Mouse (Mus musculus) MEL (cell line): ENCODE measurements at regions not wholly inside any gene's neighbourhood (a gene's known extent, or its start where the extent isn't known, plus 50 kb on each side); places are given as distances from the start of the nearest gene placed in this dataset.

Experiments
- DNase-seq: peaks from one replicate; pipeline ENCODE4 v3.0.0; 2011; ENCODE audit warnings: low read depth, low spot score
- H3K27ac ChIP-seq: 2 replicates; pipeline ENCODE4 v1.5.1; 2012; ENCODE audit warnings: low read depth, mild to moderate bottlenecking, control low read depth, low read length, moderate library complexity; ENCODE audit not compliant: control insufficient read depth
- H3K27me3 ChIP-seq, 2 experiments: fragments of 150-350 bp in 1 of 2; sonication (generic) in 1 of 2; 2 replicates each; pipeline ENCODE4 v1.6.1; 2012; ENCODE audit warnings: low read length in 2 of 2, mild to moderate bottlenecking in 2 of 2, improper control_type of control experiment in 1 of 2, moderate library complexity in 1 of 2; ENCODE audit not compliant: insufficient read depth in 2 of 2, control insufficient read depth in 1 of 2
- H3K36me3 ChIP-seq, 2 experiments: 2 replicates each; pipeline ENCODE4 v1.6.1; 2012 to 2014; ENCODE audit warnings: low read length in 2 of 2, improper control_type of control experiment in 1 of 2, inconsistent platforms in 1 of 2, mild to moderate bottlenecking in 1 of 2; ENCODE audit not compliant: insufficient read depth in 2 of 2, control insufficient read depth in 1 of 2
- H3K4me1 ChIP-seq, 2 experiments: fragments of 150-350 bp in 1 of 2; sonication (generic) in 1 of 2; 2 replicates each; pipeline ENCODE4 v1.6.1; 2012; ENCODE audit warnings: low read length in 2 of 2, improper control_type of control experiment in 1 of 2, mild to moderate bottlenecking in 1 of 2; ENCODE audit not compliant: insufficient read depth in 2 of 2, control insufficient read depth in 1 of 2
- H3K4me3 ChIP-seq, 2 experiments: fragments of 150-350 bp in 1 of 2; sonication (generic) in 1 of 2; 2 replicates each; pipeline ENCODE4 v1.5.1; 2012; ENCODE audit warnings: low read depth in 2 of 2, low read length in 2 of 2, mild to moderate bottlenecking in 2 of 2, moderate library complexity in 2 of 2, control low read depth in 1 of 2, improper control_type of control experiment in 1 of 2; ENCODE audit not compliant: control insufficient read depth in 1 of 2, insufficient read depth in 1 of 2
- H3K79me2 ChIP-seq: 2 replicates; pipeline ENCODE4 v1.6.1; 2012; ENCODE audit warnings: mild to moderate bottlenecking, low read length, moderate library complexity; ENCODE audit not compliant: control insufficient read depth, poor library complexity, insufficient read depth
- H3K9ac ChIP-seq: 2 replicates; pipeline ENCODE4 v1.6.1; 2012; ENCODE audit warnings: low read depth, mild to moderate bottlenecking, control low read depth, low read length, moderate library complexity; ENCODE audit not compliant: control insufficient read depth, poor library complexity, severe bottlenecking
- H3K9me3 ChIP-seq: fragments of 150-350 bp; sonication (generic); replicated peaks from 2 replicates; pipeline ENCODE4 v1.6.1; 2012; ENCODE audit warnings: mild to moderate bottlenecking, low read length, improper control_type of control experiment, moderate library complexity; ENCODE audit not compliant: insufficient read depth
- BHLHE40 ChIP-seq: IDR thresholded peaks from 2 replicates; pipeline ENCODE4 v1.6.1; 2012; ENCODE audit warnings: low read depth, mild to moderate bottlenecking, inconsistent platforms, low read length, improper control_type of control experiment, borderline replicate concordance
- CHD2 ChIP-seq: IDR thresholded peaks from 2 replicates; pipeline ENCODE4 v1.6.1; 2011; ENCODE audit warnings: low read length, improper control_type of control experiment
- CTCF ChIP-seq, 3 experiments: IDR thresholded peaks in 2 of 3; conservative IDR thresholded peaks in 1 of 3; 2 replicates each; pipeline ENCODE4 v1.5.1; 2011 to 2012; ENCODE audit warnings: low read length in 3 of 3, low read depth in 2 of 3, mild to moderate bottlenecking in 2 of 3, improper control_type of control experiment in 1 of 3, inconsistent platforms in 1 of 3, mixed read lengths in 1 of 3, moderate library complexity in 1 of 3; ENCODE audit not compliant: control insufficient read depth in 1 of 3, insufficient read depth in 1 of 3, poor library complexity in 1 of 3, severe bottlenecking in 1 of 3
- E2F4 ChIP-seq: IDR thresholded peaks from 2 replicates; pipeline ENCODE4 v1.6.1; 2011; ENCODE audit warnings: low read depth, low read length, improper control_type of control experiment, borderline replicate concordance
- ELF1 ChIP-seq: IDR thresholded peaks from 2 replicates; pipeline ENCODE4 v1.6.1; 2014; ENCODE audit warnings: low read depth, mild to moderate bottlenecking, inconsistent platforms, low read length, improper control_type of control experiment, moderate library complexity
- GATA1 ChIP-seq: IDR thresholded peaks from 2 replicates; pipeline ENCODE4 v1.6.1; 2011; ENCODE audit warnings: low read depth, low read length, improper control_type of control experiment
- HCFC1 ChIP-seq: IDR thresholded peaks from 2 replicates; pipeline ENCODE4 v1.6.1; 2012; ENCODE audit warnings: low read depth, mild to moderate bottlenecking, inconsistent platforms, low read length, improper control_type of control experiment, moderate library complexity
- JUND ChIP-seq: IDR thresholded peaks from 2 replicates; pipeline ENCODE4 v1.6.1; 2011; ENCODE audit warnings: low read depth, mild to moderate bottlenecking, improper control_type of control experiment, low read length
- KAT2A ChIP-seq: conservative IDR thresholded peaks from 2 replicates; pipeline ENCODE4 v1.6.1; 2012; ENCODE audit warnings: low read depth, low read length, improper control_type of control experiment, inconsistent platforms
- MAFK ChIP-seq: IDR thresholded peaks from 2 replicates; pipeline ENCODE4 v1.6.1; 2011; ENCODE audit warnings: low read depth, mild to moderate bottlenecking, low read length, improper control_type of control experiment, borderline replicate concordance
- MYC ChIP-seq: IDR thresholded peaks from 2 replicates; pipeline ENCODE4 v1.6.1; 2011; ENCODE audit warnings: low read depth, mild to moderate bottlenecking, low read length, improper control_type of control experiment, moderate library complexity
- POLR2A ChIP-seq, 2 experiments: IDR thresholded peaks; 2 replicates each; pipeline ENCODE4 v1.6.1; 2011 to 2012; ENCODE audit warnings: low read length in 2 of 2, mild to moderate bottlenecking in 2 of 2, control low read depth in 1 of 2, improper control_type of control experiment in 1 of 2, low read depth in 1 of 2, moderate library complexity in 1 of 2; ENCODE audit not compliant: control insufficient read depth in 1 of 2, insufficient read depth in 1 of 2, poor library complexity in 1 of 2
- POLR2AphosphoS2 ChIP-seq: IDR thresholded peaks from 2 replicates; pipeline ENCODE4 v1.6.1; 2011; ENCODE audit warnings: low read length, improper control_type of control experiment
- RAD21 ChIP-seq: IDR thresholded peaks from 2 replicates; pipeline ENCODE4 v1.6.1; 2011; ENCODE audit warnings: mild to moderate bottlenecking, low read depth, low read length, improper control_type of control experiment
- RCOR1 ChIP-seq: IDR thresholded peaks from 2 replicates; pipeline ENCODE4 v1.6.1; 2012; ENCODE audit warnings: low read depth, mild to moderate bottlenecking, inconsistent platforms, low read length, improper control_type of control experiment
- SIN3A ChIP-seq: IDR thresholded peaks from 2 replicates; pipeline ENCODE4 v1.6.1; 2012; ENCODE audit warnings: low read length, improper control_type of control experiment, inconsistent platforms
- SMC3 ChIP-seq: IDR thresholded peaks from 2 replicates; pipeline ENCODE4 v1.6.1; 2011; ENCODE audit warnings: low read depth, low read length, improper control_type of control experiment
- TAL1 ChIP-seq: IDR thresholded peaks from 2 replicates; pipeline ENCODE4 v1.6.1; 2012; ENCODE audit warnings: mild to moderate bottlenecking, inconsistent platforms, low read length, moderate library complexity, mixed read lengths
- ZC3H11A ChIP-seq: IDR thresholded peaks from 2 replicates; pipeline ENCODE4 v1.6.1; 2012; ENCODE audit warnings: low read depth, mild to moderate bottlenecking, inconsistent platforms, low read length, improper control_type of control experiment

DNA sequence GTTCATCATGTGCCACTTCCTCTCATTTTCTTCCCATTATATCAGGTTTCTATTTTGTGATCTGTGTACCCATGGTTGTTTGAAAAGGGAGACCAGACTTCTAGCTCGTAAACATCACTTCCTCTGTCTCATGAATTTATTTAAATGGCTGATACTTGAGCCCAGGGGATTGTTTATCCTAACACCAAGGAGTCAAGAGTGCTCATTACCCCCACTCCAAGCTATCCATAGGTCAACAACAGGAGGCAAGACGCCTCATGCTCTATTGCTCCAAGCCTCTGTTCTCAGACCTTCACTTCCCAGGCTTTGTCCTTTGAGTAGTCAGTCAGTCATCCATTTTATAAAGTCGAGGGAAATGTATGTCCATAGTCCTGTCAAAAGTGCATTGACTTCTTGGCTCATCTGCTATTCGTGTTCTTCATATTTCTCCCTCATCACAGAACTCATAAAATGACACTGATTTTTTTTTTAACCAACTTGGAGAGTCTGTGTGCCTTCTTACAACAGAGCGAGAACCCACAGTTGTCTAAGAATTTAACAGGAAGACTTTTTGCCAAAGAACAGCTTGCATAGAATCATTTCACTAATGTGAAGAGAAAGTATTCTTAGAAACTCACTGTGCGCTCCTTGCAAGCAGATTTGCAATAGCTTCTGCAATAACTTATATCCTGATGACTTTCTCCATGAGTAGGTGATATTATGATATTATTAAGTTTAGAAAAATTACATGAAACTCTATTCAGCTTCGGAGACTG is 231.8 kb downstream of the Bmp2 start:
- Histone ChIP-seq H3K79me2 (no peaks in the 10 kb centered on the region), H3K27ac (no peak overlapping the region), H3K9me3 (no peaks in the 10 kb centered on the region), H3K36me3 (no peaks in the 10 kb centered on the region), H3K9ac (no peak overlapping the region), H3K4me1 (no peaks in the 10 kb centered on the region), H3K27me3 (no peaks in the 10 kb centered on the region), H3K4me3 (no peak overlapping the region)
- DNase-seq: no peak
- no peak for TF ChIP-seq MYC

DNA sequence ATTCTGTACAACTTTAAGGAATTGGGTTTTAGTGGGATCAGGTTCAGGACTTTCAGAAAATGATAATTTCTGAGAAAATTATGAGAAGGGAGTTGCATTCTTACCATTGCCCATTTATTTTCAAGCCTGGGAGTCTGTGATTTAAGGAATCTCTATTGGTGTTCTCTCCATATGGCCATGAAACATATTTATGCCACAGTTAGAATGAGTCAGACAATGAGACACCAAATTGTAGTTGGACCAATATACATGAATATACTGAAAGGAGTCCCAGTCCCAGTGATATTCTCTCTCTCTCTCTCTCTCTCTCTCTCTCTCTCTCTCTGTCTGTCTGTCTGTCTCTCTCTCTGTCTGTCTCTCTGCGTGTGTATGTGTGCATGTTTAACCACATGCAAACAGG is 239.1 kb downstream of the Bmp2 start:
- H3K79me2 ChIP-seq: no peaks in the 10 kb centered on the region
- no peaks in the 10 kb centered on the region for H3K36me3 ChIP-seq
- H3K9ac ChIP-seq: no peak overlapping the region
- H3K4me3 ChIP-seq: no peak overlapping the region
- no peak for TF ChIP-seq MAFK
- no peak overlapping the region for H3K27ac ChIP-seq
- H3K9me3 ChIP-seq: no peaks in the 10 kb centered on the region
- H3K4me1 ChIP-seq: no peaks in the 10 kb centered on the region
- H3K27me3 ChIP-seq: no peaks in the 10 kb centered on the region
- DNase-seq: no peak

DNA sequence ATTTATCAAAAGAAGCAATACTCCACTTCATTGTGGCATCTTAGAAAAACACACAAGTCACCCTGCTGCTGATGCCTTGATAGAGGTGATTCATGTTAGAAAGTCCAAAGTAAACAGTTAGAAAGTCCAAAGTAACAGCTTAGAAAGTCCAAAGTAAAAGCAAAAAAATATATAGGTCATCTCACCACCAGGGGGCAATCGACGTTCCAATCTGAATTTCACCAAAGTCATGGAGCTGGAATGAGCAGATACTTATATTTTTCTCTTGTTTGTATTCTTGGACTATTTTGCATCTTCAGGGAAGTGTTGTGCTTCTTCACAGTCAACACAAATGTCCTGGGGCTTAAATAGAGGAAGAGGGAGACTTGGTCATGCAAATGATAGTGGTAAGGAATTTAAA is 241.3 kb downstream of the Bmp2 start:
- Histone ChIP-seq H3K4me1 (no peaks in the 10 kb centered on the region), H3K27ac (no peak overlapping the region)
- TF ChIP-seq CTCF (IDR thresholded peaks at IDR 0.05 in 2 of 3, conservative IDR thresholded peaks at IDR 0.05 in 1 of 3; ENCODE audit: control insufficient read depth in 1 of 3, insufficient read depth in 1 of 3, low read depth in 2 of 3, low read length in 3 of 3, poor library complexity in 1 of 3, severe bottlenecking in 1 of 3) (peak in 2 of 3 experiments; percentile 23 to 60; a peak in 3 of 6 replicates), RAD21 (peak; percentile 56), ELF1 (no peak), SMC3 (peak; percentile 77), ZC3H11A (peak; percentile 60)
- TF ChIP-seq, all 39 proteins: peak for 4
- peak; percentile 30 for DNase-seq
- Histone ChIP-seq H3K27me3 (no peaks in the 10 kb centered on the region), H3K9me3 (no peaks in the 10 kb centered on the region), H3K4me3 (no peak overlapping the region), H3K79me2 (no peaks in the 10 kb centered on the region), H3K36me3 (no peaks in the 10 kb centered on the region), H3K9ac (no peak overlapping the region)

DNA sequence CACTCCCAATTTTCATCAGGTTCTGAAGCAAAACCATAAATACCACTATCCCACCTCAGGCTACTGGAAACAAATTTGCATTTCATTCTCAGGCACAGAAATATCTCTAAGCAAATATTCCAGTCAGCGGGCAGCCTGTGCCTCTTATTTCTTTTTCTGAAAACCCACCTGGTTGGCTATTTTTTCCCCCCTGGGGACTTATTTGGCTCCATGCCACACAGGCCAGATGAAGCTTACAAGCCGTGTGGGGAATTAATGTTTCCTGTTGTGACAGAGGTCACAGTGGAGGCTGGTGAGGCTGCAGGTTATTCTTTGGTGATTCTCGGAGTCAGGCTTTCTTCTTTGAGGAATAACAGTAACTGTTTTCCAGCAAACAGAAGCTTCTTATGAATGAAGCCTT is 250.7 kb downstream of the Bmp2 start:
- Histone ChIP-seq H3K27ac (no peak overlapping the region), H3K9me3 (no peaks in the 10 kb centered on the region), H3K36me3 (no peaks in the 10 kb centered on the region), H3K4me3 (no peak overlapping the region), H3K9ac (no peak overlapping the region), H3K27me3 (no peaks in the 10 kb centered on the region), H3K79me2 (no peaks in the 10 kb centered on the region), H3K4me1 (no peaks in the 10 kb centered on the region)
- no peak for DNase-seq
- TF ChIP-seq SIN3A (no peak), GATA1 (no peak), CHD2 (no peak), JUND (no peak), RAD21 (no peak), POLR2A (IDR thresholded peaks at IDR 0.05; ENCODE audit: control insufficient read depth in 1 of 2, insufficient read depth in 1 of 2, low read depth in 1 of 2, low read length in 2 of 2, poor library complexity in 1 of 2) (no peak), BHLHE40 (no peak), HCFC1 (no peak), SMC3 (no peak), ELF1 (no peak), KAT2A (no peak), TAL1 (no peak), E2F4 (no peak), POLR2AphosphoS2 (no peak), RCOR1 (no peak)
